Mouse (Mus musculus) ovary, postnatal 10 days (tissue): ENCODE data around the gene Trim47.

Experiments used
- DNase-seq: peaks from one replicate; pipeline ENCODE4 v3.0.0; 2022; ENCODE audit warnings: low spot score

The Trim47 gene

GRCm38 (mm10) chr11:116061641-116062415, 65.2 kb downstream of the Trim47 start:
- DNase-seq, result no peak

GRCm38 (mm10) chr11:116060596-116060995, 66.4 kb downstream of the Trim47 start:
- no peak for DNase-seq

- no peak for DNase-seq
Observed at GRCm38 (mm10) chr11:116059691-116060025, 67.4 kb downstream of the Trim47 start.

GRCm38 (mm10) chr11:116058868-116059690, 67.9 kb downstream of the Trim47 start:
- no peak for DNase-seq

- DNase-seq, result no peak
Observed at GRCm38 (mm10) chr11:116058022-116058614, 68.9 kb downstream of the Trim47 start.

GRCm38 (mm10) chr11:116057237-116057881, 69.7 kb downstream of the Trim47 start:
- no peak for DNase-seq

- no peak for DNase-seq
Observed at GRCm38 (mm10) chr11:116055873-116056272, 71.1 kb downstream of the Trim47 start.
